2 mouse cellular contexts compared by ENCODE assay signal in genomic region chr19:32487595-32488255, GRCm38 (mm10).
A peak's percentile ranks its signal among the peaks of the same experiment; 100 is the strongest.
TF ChIP-seq lines count a peak whose summit lies in the region.

No protein-coding gene starts in this region.

TF ChIP-seq in CH12.LX, 34 proteins besides CTCF, POLR2A, EP300 and RAD21 (continued from another document):
- TF ChIP-seq BHLHE40 (IDR thresholded peaks at IDR 0.05; ENCODE audit: low read depth, low read length) = no peak
- no peak for TF ChIP-seq ZNF384 (IDR thresholded peaks at IDR 0.05; ENCODE audit: low read depth, low read length)
- no peak for TF ChIP-seq TCF12 (IDR thresholded peaks at IDR 0.05; ENCODE audit: low read depth, low read length)
- TF ChIP-seq JUND (conservative IDR thresholded peaks at IDR 0.05; ENCODE audit: low read depth, low read length) = 0 out of 2 replicates have a peak, but pooled peaks have one; percentile 17
- TF ChIP-seq HCFC1 (IDR thresholded peaks at IDR 0.05; ENCODE audit: low read depth, low read length) = no peak
- no peak for TF ChIP-seq TBP (conservative IDR thresholded peaks at IDR 0.05; ENCODE audit: low read depth, low read length)

TF ChIP-seq in MEL, 35 proteins besides CTCF, POLR2A, EP300 and RAD21 (continued from another document):
- 0 out of 2 replicates have a peak, but pooled peaks have one; percentile 52 for TF ChIP-seq MXI1 (IDR thresholded peaks at IDR 0.05; ENCODE audit: low read depth, low read length)
- TF ChIP-seq MAX (IDR thresholded peaks at IDR 0.05; ENCODE audit: low read length) = peak; percentile 64; the same call in 1 of the 2 replicates
- peak; percentile 60; the same call in 1 of the 2 replicates for TF ChIP-seq MYC (IDR thresholded peaks at IDR 0.05; ENCODE audit: low read depth, low read length)
- no peak for TF ChIP-seq USF1 (IDR thresholded peaks at IDR 0.05; ENCODE audit: low read depth, low read length)
- peak; percentile 83 for TF ChIP-seq GATA1 (IDR thresholded peaks at IDR 0.05; ENCODE audit: low read depth, low read length)
- TF ChIP-seq TBP (IDR thresholded peaks at IDR 0.05; ENCODE audit: low read depth, low read length) = peak; percentile 66
